Mouse (Mus musculus): ENCODE measurements around the gene Capn12.

- TF ChIP-seq CTCF (IDR thresholded peaks at IDR 0.05; ENCODE audit: extremely low read depth, insufficient read depth, low read length): no peak
- TF ChIP-seq POLR2A (IDR thresholded peaks at IDR 0.05; ENCODE audit: extremely low read depth, insufficient read depth, low read length): no peak
Observed at GRCm38 (mm10) chr7:28870901-28871664, 10.1 kb upstream of the Capn12 start.

All from cortical plate, adult 2 months (tissue).